Mouse (Mus musculus) MEL (cell line): ENCODE results near the gene Tll2. TPM values are rescaled to one million over a fixed set of nuclear protein-coding genes. Genes with fewer than 3 reads are reported as not detected.

Experiments
- DNase-seq: peaks from one replicate; pipeline ENCODE4 v3.0.0; 2011; ENCODE audit warnings: low read depth, low spot score
- H3K27ac ChIP-seq: 2 replicates; pipeline ENCODE4 v1.5.1; 2012; ENCODE audit warnings: low read depth, mild to moderate bottlenecking, control low read depth, low read length, moderate library complexity; ENCODE audit not compliant: control insufficient read depth
- H3K27me3 ChIP-seq, 2 experiments: fragments of 150-350 bp in 1 of 2; sonication (generic) in 1 of 2; 2 replicates each; pipeline ENCODE4 v1.6.1; 2012; ENCODE audit warnings: low read length in 2 of 2, mild to moderate bottlenecking in 2 of 2, improper control_type of control experiment in 1 of 2, moderate library complexity in 1 of 2; ENCODE audit not compliant: insufficient read depth in 2 of 2, control insufficient read depth in 1 of 2
- H3K36me3 ChIP-seq, 2 experiments: 2 replicates each; pipeline ENCODE4 v1.6.1; 2012 to 2014; ENCODE audit warnings: low read length in 2 of 2, improper control_type of control experiment in 1 of 2, inconsistent platforms in 1 of 2, mild to moderate bottlenecking in 1 of 2; ENCODE audit not compliant: insufficient read depth in 2 of 2, control insufficient read depth in 1 of 2
- H3K4me1 ChIP-seq, 2 experiments: fragments of 150-350 bp in 1 of 2; sonication (generic) in 1 of 2; 2 replicates each; pipeline ENCODE4 v1.6.1; 2012; ENCODE audit warnings: low read length in 2 of 2, improper control_type of control experiment in 1 of 2, mild to moderate bottlenecking in 1 of 2; ENCODE audit not compliant: insufficient read depth in 2 of 2, control insufficient read depth in 1 of 2
- H3K4me3 ChIP-seq, 2 experiments: fragments of 150-350 bp in 1 of 2; sonication (generic) in 1 of 2; 2 replicates each; pipeline ENCODE4 v1.5.1; 2012; ENCODE audit warnings: low read depth in 2 of 2, low read length in 2 of 2, mild to moderate bottlenecking in 2 of 2, moderate library complexity in 2 of 2, control low read depth in 1 of 2, improper control_type of control experiment in 1 of 2; ENCODE audit not compliant: control insufficient read depth in 1 of 2, insufficient read depth in 1 of 2
- H3K79me2 ChIP-seq: 2 replicates; pipeline ENCODE4 v1.6.1; 2012; ENCODE audit warnings: mild to moderate bottlenecking, low read length, moderate library complexity; ENCODE audit not compliant: control insufficient read depth, poor library complexity, insufficient read depth
- H3K9ac ChIP-seq: 2 replicates; pipeline ENCODE4 v1.6.1; 2012; ENCODE audit warnings: low read depth, mild to moderate bottlenecking, control low read depth, low read length, moderate library complexity; ENCODE audit not compliant: control insufficient read depth, poor library complexity, severe bottlenecking
- H3K9me3 ChIP-seq: fragments of 150-350 bp; sonication (generic); replicated peaks from 2 replicates; pipeline ENCODE4 v1.6.1; 2012; ENCODE audit warnings: mild to moderate bottlenecking, low read length, improper control_type of control experiment, moderate library complexity; ENCODE audit not compliant: insufficient read depth
- CHD1 ChIP-seq: IDR thresholded peaks from 2 replicates; pipeline ENCODE4 v1.6.1; 2012; ENCODE audit warnings: low read depth, mild to moderate bottlenecking, inconsistent platforms, low read length, improper control_type of control experiment
- CHD2 ChIP-seq: IDR thresholded peaks from 2 replicates; pipeline ENCODE4 v1.6.1; 2011; ENCODE audit warnings: low read length, improper control_type of control experiment
- CTCF ChIP-seq, 3 experiments: IDR thresholded peaks in 2 of 3; conservative IDR thresholded peaks in 1 of 3; 2 replicates each; pipeline ENCODE4 v1.5.1; 2011 to 2012; ENCODE audit warnings: low read length in 3 of 3, low read depth in 2 of 3, mild to moderate bottlenecking in 2 of 3, improper control_type of control experiment in 1 of 3, inconsistent platforms in 1 of 3, mixed read lengths in 1 of 3, moderate library complexity in 1 of 3; ENCODE audit not compliant: control insufficient read depth in 1 of 3, insufficient read depth in 1 of 3, poor library complexity in 1 of 3, severe bottlenecking in 1 of 3
- E2F4 ChIP-seq: IDR thresholded peaks from 2 replicates; pipeline ENCODE4 v1.6.1; 2011; ENCODE audit warnings: low read depth, low read length, improper control_type of control experiment, borderline replicate concordance
- ELF1 ChIP-seq: IDR thresholded peaks from 2 replicates; pipeline ENCODE4 v1.6.1; 2014; ENCODE audit warnings: low read depth, mild to moderate bottlenecking, inconsistent platforms, low read length, improper control_type of control experiment, moderate library complexity
- EP300 ChIP-seq, 2 experiments: IDR thresholded peaks; 2 replicates each; pipeline ENCODE4 v1.6.1; 2011; ENCODE audit warnings: improper control_type of control experiment in 2 of 2, low read length in 2 of 2, low read depth in 1 of 2, mild to moderate bottlenecking in 1 of 2
- ETS1 ChIP-seq: IDR thresholded peaks from 2 replicates; pipeline ENCODE4 v1.6.1; 2012; ENCODE audit warnings: low read depth, mild to moderate bottlenecking, inconsistent platforms, low read length, improper control_type of control experiment, moderate library complexity
- HCFC1 ChIP-seq: IDR thresholded peaks from 2 replicates; pipeline ENCODE4 v1.6.1; 2012; ENCODE audit warnings: low read depth, mild to moderate bottlenecking, inconsistent platforms, low read length, improper control_type of control experiment, moderate library complexity
- JUND ChIP-seq: IDR thresholded peaks from 2 replicates; pipeline ENCODE4 v1.6.1; 2011; ENCODE audit warnings: low read depth, mild to moderate bottlenecking, improper control_type of control experiment, low read length
- KAT2A ChIP-seq: conservative IDR thresholded peaks from 2 replicates; pipeline ENCODE4 v1.6.1; 2012; ENCODE audit warnings: low read depth, low read length, improper control_type of control experiment, inconsistent platforms
- MAFK ChIP-seq: IDR thresholded peaks from 2 replicates; pipeline ENCODE4 v1.6.1; 2011; ENCODE audit warnings: low read depth, mild to moderate bottlenecking, low read length, improper control_type of control experiment, borderline replicate concordance
- MAX ChIP-seq: IDR thresholded peaks from 2 replicates; pipeline ENCODE4 v1.6.1; 2011; ENCODE audit warnings: low read length, improper control_type of control experiment
- MAZ ChIP-seq: IDR thresholded peaks from 2 replicates; pipeline ENCODE4 v1.6.1; 2012; ENCODE audit warnings: low read depth, mild to moderate bottlenecking, inconsistent platforms, low read length, improper control_type of control experiment
- MEF2A ChIP-seq: IDR thresholded peaks from 2 replicates; pipeline ENCODE4 v1.6.1; 2014; ENCODE audit warnings: low read depth, mild to moderate bottlenecking, inconsistent platforms, low read length, improper control_type of control experiment; ENCODE audit not compliant: poor library complexity, insufficient replicate concordance, severe bottlenecking; ENCODE audit errors: extremely low read depth
- MXI1 ChIP-seq: IDR thresholded peaks from 2 replicates; pipeline ENCODE4 v1.6.1; 2011; ENCODE audit warnings: mild to moderate bottlenecking, low read depth, low read length, improper control_type of control experiment
- MYB ChIP-seq: IDR thresholded peaks from 2 replicates; pipeline ENCODE4 v1.6.1; 2011; ENCODE audit warnings: mild to moderate bottlenecking, low read depth, low read length, improper control_type of control experiment
- NRF1 ChIP-seq: IDR thresholded peaks from 2 replicates; pipeline ENCODE4 v1.6.1; 2014; ENCODE audit warnings: low read depth, mild to moderate bottlenecking, inconsistent platforms, low read length, improper control_type of control experiment, moderate library complexity; ENCODE audit not compliant: poor library complexity, insufficient read depth, severe bottlenecking
- POLR2AphosphoS2 ChIP-seq: IDR thresholded peaks from 2 replicates; pipeline ENCODE4 v1.6.1; 2011; ENCODE audit warnings: low read length, improper control_type of control experiment
- POLR2AphosphoS5 ChIP-seq: IDR thresholded peaks from 2 replicates; pipeline ENCODE4 v1.6.1; 2012; ENCODE audit warnings: low read depth, borderline replicate concordance, mild to moderate bottlenecking, inconsistent platforms, low read length, moderate library complexity, mixed read lengths
- RAD21 ChIP-seq: IDR thresholded peaks from 2 replicates; pipeline ENCODE4 v1.6.1; 2011; ENCODE audit warnings: mild to moderate bottlenecking, low read depth, low read length, improper control_type of control experiment
- RCOR1 ChIP-seq: IDR thresholded peaks from 2 replicates; pipeline ENCODE4 v1.6.1; 2012; ENCODE audit warnings: low read depth, mild to moderate bottlenecking, inconsistent platforms, low read length, improper control_type of control experiment
- SMC3 ChIP-seq: IDR thresholded peaks from 2 replicates; pipeline ENCODE4 v1.6.1; 2011; ENCODE audit warnings: low read depth, low read length, improper control_type of control experiment
- TBP ChIP-seq: IDR thresholded peaks from 2 replicates; pipeline ENCODE4 v1.8.0; 2011; ENCODE audit warnings: low read depth, low read length, improper control_type of control experiment
- TCF12 ChIP-seq: IDR thresholded peaks from 2 replicates; pipeline ENCODE4 v1.6.1; 2014; ENCODE audit warnings: low read depth, mild to moderate bottlenecking, inconsistent platforms, low read length, improper control_type of control experiment, moderate library complexity
- USF1 ChIP-seq: IDR thresholded peaks from 2 replicates; pipeline ENCODE4 v1.6.1; 2014; ENCODE audit warnings: low read depth, mild to moderate bottlenecking, inconsistent platforms, low read length, improper control_type of control experiment, moderate library complexity
- USF2 ChIP-seq, 2 experiments: IDR thresholded peaks; 2 replicates each; pipeline ENCODE4 v1.6.1; 2011 to 2012; ENCODE audit warnings: improper control_type of control experiment in 2 of 2, low read length in 2 of 2, borderline replicate concordance in 1 of 2, inconsistent platforms in 1 of 2, low read depth in 1 of 2, mild to moderate bottlenecking in 1 of 2; ENCODE audit not compliant: insufficient read depth in 1 of 2
- ZC3H11A ChIP-seq: IDR thresholded peaks from 2 replicates; pipeline ENCODE4 v1.6.1; 2012; ENCODE audit warnings: low read depth, mild to moderate bottlenecking, inconsistent platforms, low read length, improper control_type of control experiment
- ZKSCAN1 ChIP-seq: IDR thresholded peaks from 2 replicates; pipeline ENCODE4 v1.6.1; 2012; ENCODE audit warnings: low read depth, mild to moderate bottlenecking, inconsistent platforms, low read length, improper control_type of control experiment, moderate library complexity
- ZNF384 ChIP-seq: IDR thresholded peaks from 2 replicates; pipeline ENCODE4 v1.6.1; 2012; ENCODE audit warnings: low read depth, mild to moderate bottlenecking, inconsistent platforms, low read length, improper control_type of control experiment
- polyA plus RNA-seq, 2 experiments: library from polyadenylated mRNA; stranded (reverse) in 1 of 2; unstranded in 1 of 2; fragments of >175 nt in 1 of 2; fragments of >200 nt in 1 of 2; gene quantifications; 2 replicates each; pipeline versions ENCODE4 v1.2.1 to v1.2.4; 2012; ENCODE audit warnings: low replicate concordance in 2 of 2, low read depth in 1 of 2; ENCODE audit not compliant: insufficient read length in 2 of 2, insufficient read depth in 1 of 2, missing spikeins in 1 of 2
- total RNA-seq: library from RNA; depleted of rRNA; stranded (reverse); fragments of 300-350 nt; gene quantifications from 2 replicates; pipeline ENCODE4 v1.2.3, GENCODE M21; 2012

Gene Tll2
- total and polyA plus RNA-seq, 3 experiments, result not detected

DNA sequence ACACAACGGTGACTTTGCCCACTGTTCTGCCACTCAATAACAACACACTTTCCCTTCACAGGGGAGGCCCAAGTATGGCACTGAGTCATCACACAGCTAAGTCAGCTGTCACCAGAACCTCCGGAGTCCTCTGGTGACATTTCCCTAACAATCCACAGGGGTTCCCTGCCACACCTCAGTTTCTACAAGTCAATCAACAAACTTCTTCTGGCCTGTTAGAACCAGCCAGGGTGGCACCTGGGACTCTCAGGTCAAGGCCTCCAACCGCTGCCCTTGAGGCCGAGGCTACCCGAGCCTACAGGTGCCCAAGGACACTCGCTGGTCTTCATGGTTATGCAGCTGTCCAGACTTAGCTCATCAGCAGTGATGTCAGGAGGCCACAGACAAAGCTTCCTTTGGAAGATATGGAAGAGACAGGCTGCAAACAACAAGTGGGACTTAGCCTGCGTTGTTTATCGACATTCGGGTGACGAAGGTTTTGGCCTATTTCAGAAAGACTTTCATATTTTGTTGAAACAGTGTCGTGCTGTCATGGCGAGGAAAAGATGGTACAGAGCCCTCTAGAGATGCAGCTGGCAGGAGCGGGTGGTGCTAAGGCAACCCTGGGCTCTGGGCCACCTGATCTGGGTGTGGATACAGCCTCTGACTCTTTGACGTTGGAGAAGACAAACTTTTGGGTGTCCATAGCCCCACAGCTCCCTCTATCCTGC lies 132.7 kb downstream of the Tll2 start:
- H3K27ac ChIP-seq, result no peak overlapping the region
- TF ChIP-seq CHD1, result no peak
- no peak for TF ChIP-seq MAX
- TF ChIP-seq CHD2, result no peak
- no peak for TF ChIP-seq NRF1
- TF ChIP-seq MAFK, result no peak
- no peak for TF ChIP-seq KAT2A
- TF ChIP-seq ZKSCAN1, result no peak
- no peak for TF ChIP-seq TBP
- no peak for TF ChIP-seq E2F4
- TF ChIP-seq MAZ, result no peak
- no peak for TF ChIP-seq ZNF384
- TF ChIP-seq ETS1, result no peak
- no peak for TF ChIP-seq SMC3
- no peak for TF ChIP-seq MXI1
- TF ChIP-seq JUND, result no peak
- TF ChIP-seq, all 39 proteins: peak for 0
- no peaks in the 10 kb centered on the region for H3K4me1 ChIP-seq
- H3K79me2 ChIP-seq, result no peaks in the 10 kb centered on the region
- no peak overlapping the region for H3K9ac ChIP-seq
- no peaks in the 10 kb centered on the region for H3K9me3 ChIP-seq
- no peak for DNase-seq
- H3K4me3 ChIP-seq, result no peak overlapping the region
- no peaks in the 10 kb centered on the region for H3K36me3 ChIP-seq
- H3K27me3 ChIP-seq, result peaks cover 0 to 3% of the 10 kb centered on the region in 2 experiments; a peak in 3 of 4 replicates

DNA sequence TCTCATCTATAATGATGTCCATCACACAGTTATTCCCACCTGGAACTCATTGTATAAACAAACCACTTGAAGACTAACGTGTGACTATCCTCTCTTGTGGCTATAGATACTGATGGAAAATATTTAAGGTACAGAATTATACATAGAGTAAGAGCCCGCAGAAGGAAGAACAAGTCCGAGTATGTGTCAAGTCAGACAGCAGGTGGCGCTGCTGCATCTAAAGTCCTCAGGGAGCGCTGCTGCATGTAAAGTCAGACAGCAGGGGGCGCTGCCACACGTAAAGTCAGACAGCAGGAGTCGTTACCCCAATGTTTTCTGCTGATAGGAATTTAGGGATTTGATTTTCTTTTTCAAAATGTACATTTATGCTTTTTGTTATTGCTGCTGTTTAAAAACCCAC lies 135.1 kb downstream of the Tll2 start:
- DNase-seq, result peak; percentile 93
- H3K9ac ChIP-seq, result no peak overlapping the region
- H3K4me1 ChIP-seq, result no peaks in the 10 kb centered on the region
- no peaks in the 10 kb centered on the region for H3K36me3 ChIP-seq
- no peak overlapping the region for H3K4me3 ChIP-seq
- peaks cover 0 to 3% of the 10 kb centered on the region in 2 experiments; a peak in 3 of 4 replicates for H3K27me3 ChIP-seq
- H3K27ac ChIP-seq, result no peak overlapping the region
- no peaks in the 10 kb centered on the region for H3K9me3 ChIP-seq
- no peaks in the 10 kb centered on the region for H3K79me2 ChIP-seq
- TF ChIP-seq ELF1 (no peak), USF2 (IDR thresholded peaks at IDR 0.05; ENCODE audit: borderline replicate concordance in 1 of 2, insufficient read depth in 1 of 2, low read depth in 1 of 2, low read length in 2 of 2) (no peak), E2F4 (no peak), CTCF (IDR thresholded peaks at IDR 0.05 in 2 of 3, conservative IDR thresholded peaks at IDR 0.05 in 1 of 3; ENCODE audit: control insufficient read depth in 1 of 3, insufficient read depth in 1 of 3, low read depth in 2 of 3, low read length in 3 of 3, poor library complexity in 1 of 3, severe bottlenecking in 1 of 3) (peak in 2 of 3 experiments; percentile 94 to 100; a peak in 5 of 6 replicates), MAFK (no peak), SMC3 (peak; percentile 59), MYB (no peak), ZC3H11A (0 out of 2 replicates have a peak, but pooled peaks have one; percentile 25), MEF2A (no peak), ZNF384 (no peak), RCOR1 (no peak), HCFC1 (no peak), POLR2AphosphoS2 (no peak), ZKSCAN1 (no peak), RAD21 (peak; percentile 61), TCF12 (no peak), POLR2AphosphoS5 (no peak), EP300 (IDR thresholded peaks at IDR 0.05; ENCODE audit: low read depth in 1 of 2, low read length in 2 of 2) (no peak), USF1 (no peak), MXI1 (no peak), CHD1 (no peak)
